Mouse (Mus musculus) myocyte (in vitro differentiated cells): ENCODE results near the gene Il1rapl2. TPM values are rescaled to one million over a fixed set of nuclear protein-coding genes. Genes with fewer than 3 reads are reported as not detected.

Experiments used
- H3K27me3 ChIP-seq: one replicate; pipeline ENCODE4 v1.6.1; 2011; ENCODE audit not compliant: control insufficient read depth, insufficient read depth, insufficient read length
- H3K36me3 ChIP-seq: one replicate; pipeline ENCODE4 v1.6.1; 2011; ENCODE audit not compliant: control insufficient read depth, insufficient read depth
- H3K4me2 ChIP-seq: one replicate; pipeline ENCODE4 v1.6.1; 2011; ENCODE audit warnings: low read depth, control low read depth
- H3K4me3 ChIP-seq: one replicate; pipeline ENCODE4 v1.5.1; 2011; ENCODE audit warnings: mild to moderate bottlenecking, control low read depth, moderate library complexity
- H3K79me2 ChIP-seq: one replicate; pipeline ENCODE4 v1.6.1; 2011; ENCODE audit not compliant: control insufficient read depth, insufficient read depth
- H3ac ChIP-seq: one replicate; pipeline ENCODE4 v1.6.1; 2011; ENCODE audit not compliant: control insufficient read depth, insufficient read length
- CEBPB ChIP-seq: IDR thresholded peaks from 2 replicates; pipeline ENCODE4 v1.6.1; 2011; ENCODE audit warnings: mild to moderate bottlenecking, moderate library complexity; ENCODE audit not compliant: poor library complexity, insufficient read depth, severe bottlenecking
- E2F4 ChIP-seq: IDR thresholded peaks from one replicate; pipeline ENCODE4 v1.6.1; 2011; ENCODE audit warnings: mild to moderate bottlenecking, control low read depth, moderate library complexity; ENCODE audit not compliant: insufficient read depth
- MAX ChIP-seq: IDR thresholded peaks from one replicate; pipeline ENCODE4 v1.6.1; 2011; ENCODE audit warnings: low read depth, mild to moderate bottlenecking, control low read depth
- MYOD1 ChIP-seq, 3 experiments: IDR thresholded peaks; one replicate each; pipeline ENCODE4 v1.6.1; 2011; ENCODE audit warnings: control low read depth in 2 of 3, low read depth in 2 of 3, mild to moderate bottlenecking in 2 of 3, moderate library complexity in 1 of 3; ENCODE audit not compliant: insufficient read length in 2 of 3, control insufficient read depth in 1 of 3
- MYOG ChIP-seq, 3 experiments: IDR thresholded peaks; one replicate each; pipeline ENCODE4 v1.6.1; 2011; ENCODE audit warnings: control low read depth in 2 of 3, low read depth in 2 of 3, mild to moderate bottlenecking in 2 of 3; ENCODE audit not compliant: insufficient read length in 2 of 3, control insufficient read depth in 1 of 3, insufficient read depth in 1 of 3
- POLR2A ChIP-seq: IDR thresholded peaks from one replicate; pipeline ENCODE4 v1.6.1; 2011; ENCODE audit warnings: low read depth, mild to moderate bottlenecking, control low read depth, moderate library complexity; ENCODE audit not compliant: insufficient read length
- POLR2AphosphoS2 ChIP-seq: IDR thresholded peaks from one replicate; pipeline ENCODE4 v1.6.1; 2011; ENCODE audit warnings: low read depth, control low read depth; ENCODE audit not compliant: insufficient read length
- REST ChIP-seq: IDR thresholded peaks from one replicate; pipeline ENCODE4 v1.6.1; 2011; ENCODE audit warnings: mild to moderate bottlenecking, control low read depth, moderate library complexity; ENCODE audit not compliant: insufficient read depth, insufficient read length
- SRF ChIP-seq: IDR thresholded peaks from one replicate; pipeline ENCODE4 v1.6.1; 2011; ENCODE audit warnings: low read depth; ENCODE audit not compliant: control insufficient read depth, insufficient read length
- TCF12 ChIP-seq: IDR thresholded peaks from one replicate; pipeline ENCODE4 v1.6.1; 2011; ENCODE audit warnings: mild to moderate bottlenecking, control low read depth; ENCODE audit not compliant: poor library complexity, insufficient read depth, severe bottlenecking
- TCF3 ChIP-seq: IDR thresholded peaks from one replicate; pipeline ENCODE4 v1.6.1; 2011; ENCODE audit warnings: low read depth, control low read depth; ENCODE audit not compliant: insufficient read length
- USF1 ChIP-seq: IDR thresholded peaks from one replicate; pipeline ENCODE4 v1.6.1; 2011; ENCODE audit warnings: low read depth, mild to moderate bottlenecking, control low read depth, moderate library complexity
- polyA plus RNA-seq: library from polyadenylated mRNA; unstranded; fragments of >200 nt; fragmentation: generic; extraction: Trizol; gene quantifications from one replicate; pipeline ENCODE4 v1.2.1, GENCODE M21; 2012; ENCODE audit warnings: missing spikeins

The Il1rapl2 gene
- polyA plus RNA-seq, 1 experiment = not detected

DNA sequence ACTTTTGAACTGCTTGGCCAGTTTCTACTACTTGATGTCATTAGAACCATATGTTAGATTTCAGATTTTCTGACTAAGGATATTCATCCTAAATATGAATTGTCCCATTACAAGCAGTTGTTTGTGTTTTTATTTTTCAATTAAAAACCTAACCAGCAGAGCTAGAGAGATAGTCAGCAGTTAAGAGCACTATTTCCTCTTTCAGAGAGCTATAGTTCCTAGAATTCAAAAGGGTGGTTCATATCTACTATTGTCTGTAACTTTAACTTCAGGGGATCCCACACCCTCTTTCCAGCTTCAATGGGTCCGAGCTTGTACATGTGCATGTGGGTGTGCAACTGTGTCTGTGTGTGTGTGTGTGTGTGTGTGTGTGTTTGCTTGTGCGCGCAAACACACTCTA lies 472.7 kb downstream of the Il1rapl2 start:
- no peaks in the 10 kb centered on the region for H3K36me3 ChIP-seq
- TF ChIP-seq TCF12 (no peak), CEBPB (no peak), POLR2A (no peak), USF1 (no peak), POLR2AphosphoS2 (no peak)
- H3K27me3 ChIP-seq = no peaks in the 10 kb centered on the region
- H3K4me2 ChIP-seq = no peak overlapping the region
- H3ac ChIP-seq = no peak overlapping the region
- no peak overlapping the region for H3K4me3 ChIP-seq
- no peaks in the 10 kb centered on the region for H3K79me2 ChIP-seq

- Histone ChIP-seq H3ac (no peak overlapping the region), H3K4me2 (no peak overlapping the region), H3K27me3 (no peaks in the 10 kb centered on the region), H3K79me2 (no peaks in the 10 kb centered on the region), H3K36me3 (no peaks in the 10 kb centered on the region), H3K4me3 (no peak overlapping the region)
- no peak for TF ChIP-seq E2F4
- TF ChIP-seq TCF12 = no peak
- TF ChIP-seq MYOD1 (IDR thresholded peaks at IDR 0.05; ENCODE audit: control insufficient read depth in 1 of 3, insufficient read length in 2 of 3, low read depth in 2 of 3) = no peak
- no peak for TF ChIP-seq CEBPB
- TF ChIP-seq TCF3 = no peak
- no peak for TF ChIP-seq REST
- TF ChIP-seq POLR2A = no peak
- no peak for TF ChIP-seq USF1
- no peak for TF ChIP-seq MAX
- TF ChIP-seq MYOG (IDR thresholded peaks at IDR 0.05; ENCODE audit: control insufficient read depth in 1 of 3, insufficient read depth in 1 of 3, insufficient read length in 2 of 3, low read depth in 2 of 3) = no peak
- TF ChIP-seq POLR2AphosphoS2 = no peak
- TF ChIP-seq SRF = no peak
Measured at GRCm38 (mm10) chrX:138103954-138104353, 533.5 kb downstream of the Il1rapl2 start.

- Histone ChIP-seq H3K4me3 (no peak overlapping the region), H3K4me2 (no peak overlapping the region), H3K36me3 (no peaks in the 10 kb centered on the region), H3K79me2 (no peaks in the 10 kb centered on the region), H3ac (no peak overlapping the region), H3K27me3 (no peaks in the 10 kb centered on the region)
- TF ChIP-seq E2F4 = no peak
- no peak for TF ChIP-seq USF1
- no peak for TF ChIP-seq CEBPB
- no peak for TF ChIP-seq MAX
- no peak for TF ChIP-seq MYOD1 (IDR thresholded peaks at IDR 0.05; ENCODE audit: control insufficient read depth in 1 of 3, insufficient read length in 2 of 3, low read depth in 2 of 3)
- TF ChIP-seq POLR2A = no peak
- no peak for TF ChIP-seq MYOG (IDR thresholded peaks at IDR 0.05; ENCODE audit: control insufficient read depth in 1 of 3, insufficient read depth in 1 of 3, insufficient read length in 2 of 3, low read depth in 2 of 3)
- no peak for TF ChIP-seq SRF
- no peak for TF ChIP-seq POLR2AphosphoS2
- TF ChIP-seq TCF3 = no peak
- TF ChIP-seq TCF12 = no peak
- TF ChIP-seq REST = no peak
Measured at GRCm38 (mm10) chrX:138104668-138105067, 534.3 kb downstream of the Il1rapl2 start.

DNA sequence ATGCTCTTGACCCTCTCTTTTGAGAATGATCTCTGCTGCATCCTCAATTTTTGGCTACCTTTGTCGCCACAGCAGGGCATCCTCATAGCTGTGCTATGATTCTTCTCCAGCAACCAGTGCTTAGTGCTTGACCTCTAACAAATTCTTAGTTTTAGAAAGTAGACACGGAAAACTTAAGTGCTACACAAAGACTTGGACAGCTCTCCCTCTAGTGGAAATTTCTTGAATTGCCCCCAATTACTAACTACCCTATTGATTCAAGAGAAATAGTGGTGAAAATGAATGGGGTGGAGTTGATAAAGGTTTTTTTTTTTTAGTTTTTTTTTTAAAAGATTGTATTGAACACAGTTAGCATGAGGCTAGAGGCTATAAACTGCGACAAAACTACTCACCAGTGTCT lies 599.7 kb downstream of the Il1rapl2 start:
- no peaks in the 10 kb centered on the region for H3K27me3 ChIP-seq
- no peak overlapping the region for H3K4me2 ChIP-seq
- H3K36me3 ChIP-seq = no peaks in the 10 kb centered on the region
- no peaks in the 10 kb centered on the region for H3K79me2 ChIP-seq
- no peak for TF ChIP-seq E2F4
- no peak overlapping the region for H3K4me3 ChIP-seq
- no peak overlapping the region for H3ac ChIP-seq

GRCm38 (mm10) chrX:138209480-138209879 lies 639.1 kb downstream of the Il1rapl2 start, which contains the start of gene Tex13a:
Gene Tex13a (minus strand): TSS chrX:138209580.
- no peak within 1 kb of the TSS for H3K4me3 ChIP-seq
- no peak within 1 kb of the TSS for H3K4me2 ChIP-seq
- no peaks in the 10 kb centered on the region for H3K79me2 ChIP-seq
- H3ac ChIP-seq = no peak within 1 kb of the TSS
- H3K36me3 ChIP-seq = no peaks in the 10 kb centered on the region
- TF ChIP-seq SRF = no peak
- no peak for TF ChIP-seq MAX
- no peak for TF ChIP-seq TCF3
- TF ChIP-seq TCF12 = no peak
- no peak for TF ChIP-seq MYOG (IDR thresholded peaks at IDR 0.05; ENCODE audit: control insufficient read depth in 1 of 3, insufficient read depth in 1 of 3, insufficient read length in 2 of 3, low read depth in 2 of 3)
- no peak for TF ChIP-seq POLR2A
- TF ChIP-seq POLR2AphosphoS2 = no peak
- TF ChIP-seq E2F4 = no peak
- no peak for TF ChIP-seq REST
- TF ChIP-seq CEBPB = no peak
- TF ChIP-seq USF1 = no peak
- no peak for TF ChIP-seq MYOD1 (IDR thresholded peaks at IDR 0.05; ENCODE audit: control insufficient read depth in 1 of 3, insufficient read length in 2 of 3, low read depth in 2 of 3)
- H3K27me3 ChIP-seq = no peaks in the 10 kb centered on the region
